Mouse (Mus musculus): Measurements from ENCODE around the gene Fbxl8. TPM values are rescaled to one million over a fixed set of nuclear protein-coding genes. Genes with fewer than 3 reads are reported as not detected.
A peak's percentile ranks its signal among the peaks of the same experiment; 100 is the strongest.
"Not testable (repeated sequence)": the region's sequence is repeated elsewhere in the genome, so short reads cannot be mapped to it uniquely, and the experiment has no call there.

Gene Fbxl8
- 3.9 and 4.3 TPM in 2 replicates for polyA plus RNA-seq (2011; ENCODE audit: insufficient read length, low read depth, missing spikeins)

- H3K4me1 ChIP-seq (ENCODE audit: control insufficient read depth, insufficient read depth, low read length), result no peaks in the 10 kb centered on the region
- peak within 1 kb of the TSS; percentile 69 for H3K4me3 ChIP-seq (ENCODE audit: insufficient read depth, low read length)
- H3K27ac ChIP-seq (ENCODE audit: insufficient read depth, low read length), result peak within 1 kb of the TSS; percentile 34; the same call in 1 of the 2 replicates
- no peak for TF ChIP-seq CTCF (IDR thresholded peaks at IDR 0.05; ENCODE audit: borderline replicate concordance, insufficient read depth, low read length)
- TF ChIP-seq POLR2A (IDR thresholded peaks at IDR 0.05; ENCODE audit: low read depth, low read length), result peak; percentile 83
Observed at GRCm38 (mm10) chr8:105264024-105264982, at the start of gene Fbxl8, which contains the start of gene Tradd. Gene Fbxl8, plus strand, starts transcription at chr8:105264648. Gene Tradd, minus strand, starts transcription at chr8:105264609.

GRCm38 (mm10) chr8:105217926-105218522, 46.4 kb upstream of the Fbxl8 start:
- Histone ChIP-seq H3K27ac (ENCODE audit: insufficient read depth, low read length) (no peak overlapping the region), H3K4me3 (ENCODE audit: insufficient read depth, low read length) (no peak overlapping the region), H3K4me1 (ENCODE audit: control insufficient read depth, insufficient read depth, low read length) (no peaks in the 10 kb centered on the region)
- TF ChIP-seq CTCF (IDR thresholded peaks at IDR 0.05; ENCODE audit: borderline replicate concordance, insufficient read depth, low read length) (no peak), POLR2A (IDR thresholded peaks at IDR 0.05; ENCODE audit: low read depth, low read length) (no peak)

- no peak overlapping the region for H3K4me3 ChIP-seq (ENCODE audit: insufficient read depth, low read length)
- H3K4me1 ChIP-seq (ENCODE audit: control insufficient read depth, insufficient read depth, low read length), result no peaks in the 10 kb centered on the region; the same call in 1 of the 2 replicates
- no peak for TF ChIP-seq POLR2A (IDR thresholded peaks at IDR 0.05; ENCODE audit: low read depth, low read length)
- no peak for TF ChIP-seq CTCF (IDR thresholded peaks at IDR 0.05; ENCODE audit: borderline replicate concordance, insufficient read depth, low read length)
- peak overlapping the region; percentile 69; the same call in 1 of the 2 replicates for H3K27ac ChIP-seq (ENCODE audit: insufficient read depth, low read length)
Observed at GRCm38 (mm10) chr8:105223850-105224249, 40.6 kb upstream of the Fbxl8 start.

- TF ChIP-seq POLR2A (IDR thresholded peaks at IDR 0.05; ENCODE audit: low read depth, low read length), result peak; percentile 97
- no peak for TF ChIP-seq CTCF (IDR thresholded peaks at IDR 0.05; ENCODE audit: borderline replicate concordance, insufficient read depth, low read length)
- no peaks in the 10 kb centered on the region; the same call in 1 of the 2 replicates for H3K4me1 ChIP-seq (ENCODE audit: control insufficient read depth, insufficient read depth, low read length)
- H3K4me3 ChIP-seq (ENCODE audit: insufficient read depth, low read length), result peak within 1 kb of the TSS; percentile 92
- peak within 1 kb of the TSS; percentile 69 for H3K27ac ChIP-seq (ENCODE audit: insufficient read depth, low read length)
Observed at GRCm38 (mm10) chr8:105224413-105225271, 39.8 kb upstream of the Fbxl8 start, which contains the start of gene D230025D16Rik. Gene D230025D16Rik, plus strand, starts transcription at chr8:105225145.

GRCm38 (mm10) chr8:105225272-105225593, 39.2 kb upstream of the Fbxl8 start:
- no peaks in the 10 kb centered on the region; the same call in 1 of the 2 replicates for H3K4me1 ChIP-seq (ENCODE audit: control insufficient read depth, insufficient read depth, low read length)
- TF ChIP-seq CTCF (IDR thresholded peaks at IDR 0.05; ENCODE audit: borderline replicate concordance, insufficient read depth, low read length), result no peak
- no peak for TF ChIP-seq POLR2A (IDR thresholded peaks at IDR 0.05; ENCODE audit: low read depth, low read length)
- H3K27ac ChIP-seq (ENCODE audit: insufficient read depth, low read length), result peak overlapping the region; percentile 21; the same call in 1 of the 2 replicates
- H3K4me3 ChIP-seq (ENCODE audit: insufficient read depth, low read length), result peak overlapping the region; percentile 92

- no peak overlapping the region for H3K27ac ChIP-seq (ENCODE audit: insufficient read depth, low read length)
- no peaks in the 10 kb centered on the region; the same call in 1 of the 2 replicates for H3K4me1 ChIP-seq (ENCODE audit: control insufficient read depth, insufficient read depth, low read length)
- TF ChIP-seq CTCF (IDR thresholded peaks at IDR 0.05; ENCODE audit: borderline replicate concordance, insufficient read depth, low read length) (no peak), POLR2A (IDR thresholded peaks at IDR 0.05; ENCODE audit: low read depth, low read length) (no peak)
- peak overlapping the region; percentile 92 for H3K4me3 ChIP-seq (ENCODE audit: insufficient read depth, low read length)
Observed at GRCm38 (mm10) chr8:105225917-105226316, 38.5 kb upstream of the Fbxl8 start.

- Histone ChIP-seq H3K27ac (ENCODE audit: insufficient read depth, low read length) (no peak overlapping the region), H3K4me1 (ENCODE audit: control insufficient read depth, insufficient read depth, low read length) (no peaks in the 10 kb centered on the region), H3K4me3 (ENCODE audit: insufficient read depth, low read length) (no peak overlapping the region)
- TF ChIP-seq POLR2A (IDR thresholded peaks at IDR 0.05; ENCODE audit: low read depth, low read length) (no peak), CTCF (IDR thresholded peaks at IDR 0.05; ENCODE audit: borderline replicate concordance, insufficient read depth, low read length) (no peak)
Observed at GRCm38 (mm10) chr8:105231503-105232320, 32.7 kb upstream of the Fbxl8 start.

- H3K27ac ChIP-seq (ENCODE audit: insufficient read depth, low read length); H3K4me1 ChIP-seq (ENCODE audit: control insufficient read depth, insufficient read depth, low read length); H3K4me3 ChIP-seq (ENCODE audit: insufficient read depth, low read length): not testable (repeated sequence)
Observed at GRCm38 (mm10) chr8:105232321-105232693, 32.1 kb upstream of the Fbxl8 start.

All from embryonic fibroblast, embryonic 13.5 days (primary cell).